Mouse (Mus musculus) MEL (cell line): ENCODE results near the gene Erc1.

Experiments used
- POLR2A ChIP-seq, 2 experiments: IDR thresholded peaks; 2 replicates each; pipeline ENCODE4 v1.6.1; 2011 to 2012; ENCODE audit warnings: low read length in 2 of 2, mild to moderate bottlenecking in 2 of 2, control low read depth in 1 of 2, improper control_type of control experiment in 1 of 2, low read depth in 1 of 2, moderate library complexity in 1 of 2; ENCODE audit not compliant: control insufficient read depth in 1 of 2, insufficient read depth in 1 of 2, poor library complexity in 1 of 2
- POLR2AphosphoS5 ChIP-seq: IDR thresholded peaks from 2 replicates; pipeline ENCODE4 v1.6.1; 2012; ENCODE audit warnings: low read depth, borderline replicate concordance, mild to moderate bottlenecking, inconsistent platforms, low read length, moderate library complexity, mixed read lengths
- ZMIZ1 ChIP-seq: IDR thresholded peaks from 2 replicates; pipeline ENCODE4 v1.6.1; 2012; ENCODE audit warnings: low read depth, mild to moderate bottlenecking, inconsistent platforms, low read length, improper control_type of control experiment, moderate library complexity

- no peak for TF ChIP-seq ZMIZ1
- no peak for TF ChIP-seq POLR2AphosphoS5
- no peak for TF ChIP-seq POLR2A (IDR thresholded peaks at IDR 0.05; ENCODE audit: control insufficient read depth in 1 of 2, insufficient read depth in 1 of 2, low read depth in 1 of 2, low read length in 2 of 2, poor library complexity in 1 of 2)
Measured at GRCm38 (mm10) chr6:119883151-119883550, 35.2 kb upstream of the Erc1 start.
